Mouse (Mus musculus) CH12.LX (cell line): ENCODE data around the gene Tmem120a.

Experiments
- CTCF ChIP-seq, 2 experiments: IDR thresholded peaks in 1 of 2; conservative IDR thresholded peaks in 1 of 2; 2 replicates each; pipeline ENCODE4 v1.5.1; 2011 to 2012; ENCODE audit warnings: low read depth in 2 of 2, low read length in 2 of 2, improper control_type of control experiment in 1 of 2, inconsistent platforms in 1 of 2, mild to moderate bottlenecking in 1 of 2, moderate library complexity in 1 of 2
- EP300 ChIP-seq: IDR thresholded peaks from 2 replicates; pipeline ENCODE4 v1.6.1; 2011; ENCODE audit warnings: low read length, improper control_type of control experiment
- KAT2A ChIP-seq: IDR thresholded peaks from 2 replicates; pipeline ENCODE4 v1.6.1; 2012; ENCODE audit warnings: low read length, improper control_type of control experiment, inconsistent platforms; ENCODE audit not compliant: insufficient replicate concordance
- MAFK ChIP-seq: IDR thresholded peaks from 2 replicates; pipeline ENCODE4 v1.6.1; 2011; ENCODE audit warnings: low read length, improper control_type of control experiment; ENCODE audit not compliant: insufficient replicate concordance
- MEF2A ChIP-seq: IDR thresholded peaks from 2 replicates; pipeline ENCODE4 v1.6.1; 2014; ENCODE audit warnings: low read depth, mild to moderate bottlenecking, inconsistent platforms, low read length, improper control_type of control experiment, borderline replicate concordance
- POLR2A ChIP-seq: IDR thresholded peaks from 2 replicates; pipeline ENCODE4 v1.6.1; 2011; ENCODE audit warnings: low read depth, mild to moderate bottlenecking, improper control_type of control experiment, low read length
- RCOR1 ChIP-seq: conservative IDR thresholded peaks from 2 replicates; pipeline ENCODE4 v1.6.1; 2012; ENCODE audit warnings: low read depth, mild to moderate bottlenecking, inconsistent platforms, low read length, improper control_type of control experiment
- TCF12 ChIP-seq: IDR thresholded peaks from 2 replicates; pipeline ENCODE4 v1.6.1; 2014; ENCODE audit warnings: low read depth, mild to moderate bottlenecking, inconsistent platforms, low read length, improper control_type of control experiment

DNA sequence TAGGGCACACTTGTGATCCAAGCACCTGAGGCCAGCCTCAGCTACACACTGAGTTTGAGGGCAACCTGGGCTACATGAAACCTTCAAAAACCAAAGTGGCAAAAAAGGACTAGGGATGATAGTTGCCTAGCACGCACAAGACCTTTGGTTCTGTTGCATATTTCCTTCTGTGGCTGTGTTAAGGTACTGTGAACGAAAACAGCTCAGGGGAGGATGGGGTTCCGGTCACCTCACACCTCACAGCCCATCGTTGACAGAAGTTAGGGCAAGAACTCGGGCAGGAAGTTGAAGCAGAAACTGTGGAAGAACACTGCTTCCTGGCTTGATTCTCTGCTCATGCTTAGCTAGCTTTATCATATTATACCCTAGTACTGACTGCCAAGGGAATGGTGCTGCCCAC is 34.5 kb downstream of the Tmem120a start:
- TF ChIP-seq KAT2A (no peak), EP300 (no peak), CTCF (conservative IDR thresholded peaks at IDR 0.05 in 1 of 2, IDR thresholded peaks at IDR 0.05 in 1 of 2; ENCODE audit: low read depth in 2 of 2, low read length in 2 of 2) (no peak), MEF2A (no peak), RCOR1 (no peak), TCF12 (no peak), POLR2A (no peak), MAFK (no peak)
